Mouse (Mus musculus): Measurements from ENCODE around the gene AU022252.

DNA sequence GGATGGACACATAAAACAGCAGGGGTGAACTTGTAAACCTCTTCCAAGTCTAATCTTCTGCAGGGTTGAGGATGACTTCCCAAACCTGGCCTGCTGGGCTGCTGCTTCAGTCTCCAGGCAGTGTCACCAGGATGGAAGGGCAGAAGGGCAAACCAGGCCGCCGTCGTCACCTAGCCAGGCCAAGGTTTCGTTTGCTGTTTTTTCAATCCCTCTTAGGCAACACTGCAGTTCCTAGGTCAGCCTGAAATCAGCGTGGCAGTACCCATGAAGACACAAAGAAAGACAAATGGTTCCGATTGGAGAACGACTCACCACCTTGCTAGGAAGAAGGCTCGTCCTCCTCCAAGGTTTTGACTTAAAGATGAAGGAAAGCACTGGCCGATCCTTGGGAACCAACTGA, 6.8 kb downstream of the AU022252 start:
- no peak for TF ChIP-seq GATA1 (IDR thresholded peaks at IDR 0.05; ENCODE audit: low read length)
- no peak for TF ChIP-seq TAL1 (IDR thresholded peaks at IDR 0.05; ENCODE audit: low read length)

All from erythroblast, embryonic 14.5 days (primary cell).